Mouse (Mus musculus): ENCODE data around the gene Itga3.

Itga3 gene

GRCm38 (mm10) chr11:95037306-95037705, 39.3 kb downstream of the Itga3 start:
- in situ Hi-C loops (cut with MboI, MseI): no loop called here

DNA sequence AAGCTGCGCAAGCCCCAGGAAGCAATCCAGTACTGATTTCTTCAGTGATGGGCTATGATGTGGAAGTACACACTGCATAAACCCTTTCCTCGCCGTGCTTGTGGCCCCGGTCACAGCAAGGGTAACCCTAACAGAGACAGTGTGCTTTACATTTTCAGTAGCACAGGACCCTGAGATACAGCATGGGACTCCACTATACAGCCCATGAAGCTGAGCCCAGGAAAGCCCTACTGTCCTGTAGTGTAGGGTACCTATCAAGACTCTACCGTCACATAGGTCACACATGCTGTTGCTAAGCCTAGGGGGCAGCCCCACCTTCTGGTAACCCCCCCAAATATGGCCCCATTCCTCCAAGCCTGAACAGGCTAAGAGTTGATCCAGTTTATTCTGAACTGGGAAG, 40.1 kb downstream of the Itga3 start:
- in situ Hi-C loops (cut with MboI, MseI): no loop called here

DNA sequence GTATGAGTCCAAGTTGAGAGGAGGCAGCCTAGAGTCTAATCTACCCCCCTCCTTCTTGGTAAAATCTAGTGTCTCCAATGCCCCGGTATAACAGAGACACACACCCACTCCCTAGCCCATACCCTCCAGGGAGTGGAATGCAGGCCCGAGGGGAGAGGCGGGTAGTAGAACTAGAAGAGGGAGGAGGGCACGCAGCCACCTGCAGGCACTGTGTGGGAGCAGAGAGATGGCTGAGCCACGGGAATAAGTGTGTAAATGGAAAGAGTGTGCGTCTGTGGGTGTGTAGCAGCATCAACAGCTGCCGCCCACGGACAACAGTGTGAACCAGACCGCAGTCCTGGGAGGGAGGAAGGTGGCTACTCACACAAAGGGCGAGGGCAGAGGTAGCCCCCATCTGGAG, 41.7 kb downstream of the Itga3 start:
- in situ Hi-C loops (cut with MboI, MseI): no loop called here

DNA sequence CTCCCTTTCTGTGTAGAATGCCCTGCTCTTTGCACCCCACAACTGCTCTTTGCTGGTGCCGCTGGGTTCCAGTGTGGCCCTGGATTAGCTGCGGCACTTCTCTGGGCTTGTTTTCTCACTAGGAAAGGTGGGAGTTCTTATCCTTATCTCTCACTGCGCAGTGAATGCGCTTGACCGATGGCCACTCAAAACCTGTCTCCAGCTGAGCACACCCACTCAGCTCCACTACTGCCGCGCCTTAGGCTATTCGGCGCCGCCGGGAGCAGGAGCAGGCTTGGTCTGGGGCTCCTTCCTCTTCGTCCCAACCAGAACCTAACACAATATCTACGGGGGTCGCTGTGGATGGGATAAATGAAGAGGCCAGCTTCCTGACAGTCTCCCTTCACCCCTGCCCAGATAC, 43.0 kb downstream of the Itga3 start:
- in situ Hi-C loops (cut with MboI, MseI): no loop called here

- in situ Hi-C loops (cut with MboI, MseI): no loop called here
Observed at GRCm38 (mm10) chr11:95032945-95033344, 43.7 kb downstream of the Itga3 start.

DNA sequence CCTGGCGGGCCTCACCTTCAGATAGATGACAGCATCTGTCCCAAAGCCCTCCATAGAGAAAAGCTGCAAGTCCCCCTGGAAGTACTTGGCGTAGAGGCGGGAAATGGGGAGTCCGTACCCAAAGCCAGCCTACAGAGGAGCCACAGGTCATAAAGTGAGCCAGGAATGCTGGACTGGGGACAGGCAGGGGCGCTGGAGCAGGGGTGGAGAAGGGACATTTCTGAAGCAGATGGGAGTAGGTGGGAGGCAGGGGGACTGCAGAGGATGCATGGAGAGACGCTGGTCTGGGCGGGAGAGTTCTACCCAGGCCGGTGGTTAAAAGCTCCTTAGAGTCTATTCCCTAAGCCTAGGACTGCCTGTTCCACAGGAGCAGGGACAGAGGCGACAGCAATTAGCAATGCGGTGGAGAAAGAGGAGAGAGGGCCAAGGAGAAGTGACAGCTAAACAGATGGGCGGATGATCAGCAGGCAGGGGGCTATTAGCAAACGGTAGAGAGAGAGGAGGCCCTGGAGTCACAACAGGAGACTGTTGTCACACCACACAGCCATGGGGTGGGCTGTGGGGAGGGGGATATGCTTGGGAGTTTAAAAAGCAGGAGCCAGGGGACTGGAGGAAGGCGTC, 48.6 kb downstream of the Itga3 start:
- in situ Hi-C loops (cut with MboI, MseI): no loop called here

DNA sequence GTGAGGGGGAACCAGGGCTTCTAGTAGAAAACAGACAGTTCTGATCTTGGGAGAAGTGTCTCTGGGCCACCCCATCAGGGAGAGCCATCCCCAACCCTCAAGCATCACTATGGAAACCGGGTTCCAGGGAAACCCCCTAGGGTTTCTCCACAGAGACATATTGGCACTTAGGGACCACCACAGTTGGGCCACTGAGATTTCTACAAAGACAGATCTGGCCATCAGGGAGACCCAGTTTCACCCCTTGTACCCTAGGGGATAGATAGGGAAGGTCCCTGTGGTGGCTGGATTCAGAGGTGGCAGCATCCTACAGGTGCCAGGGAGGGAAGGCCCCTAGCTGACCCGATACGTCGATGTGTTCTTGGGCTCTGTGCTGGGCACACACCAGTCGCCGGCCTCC, 49.8 kb downstream of the Itga3 start:
- in situ Hi-C loops (cut with MboI, MseI): no loop called here

DNA sequence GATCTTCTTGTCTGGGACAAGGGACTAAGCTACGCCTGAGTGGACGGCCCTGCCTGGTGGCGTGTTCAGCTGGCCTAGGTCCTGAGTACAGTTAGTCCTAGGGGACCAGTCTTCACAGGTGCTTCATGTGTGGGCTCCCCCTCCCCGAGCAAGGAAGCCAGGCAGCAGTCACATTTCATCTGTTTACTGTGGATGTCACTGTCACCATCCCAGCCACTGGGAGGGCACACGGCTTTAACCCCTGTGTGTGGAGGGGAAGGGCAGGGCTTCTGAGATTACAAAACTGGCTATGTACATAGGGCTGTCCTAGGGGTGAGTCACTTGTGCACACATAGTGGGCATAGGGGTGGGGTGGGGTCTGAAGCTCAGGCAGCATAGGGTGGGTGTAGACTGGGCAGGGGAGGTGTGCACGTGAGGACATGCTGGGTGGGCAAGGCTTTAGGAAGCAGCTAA, 50.5 kb downstream of the Itga3 start:
- in situ Hi-C loops (cut with MboI, MseI): no loop called here

DNA sequence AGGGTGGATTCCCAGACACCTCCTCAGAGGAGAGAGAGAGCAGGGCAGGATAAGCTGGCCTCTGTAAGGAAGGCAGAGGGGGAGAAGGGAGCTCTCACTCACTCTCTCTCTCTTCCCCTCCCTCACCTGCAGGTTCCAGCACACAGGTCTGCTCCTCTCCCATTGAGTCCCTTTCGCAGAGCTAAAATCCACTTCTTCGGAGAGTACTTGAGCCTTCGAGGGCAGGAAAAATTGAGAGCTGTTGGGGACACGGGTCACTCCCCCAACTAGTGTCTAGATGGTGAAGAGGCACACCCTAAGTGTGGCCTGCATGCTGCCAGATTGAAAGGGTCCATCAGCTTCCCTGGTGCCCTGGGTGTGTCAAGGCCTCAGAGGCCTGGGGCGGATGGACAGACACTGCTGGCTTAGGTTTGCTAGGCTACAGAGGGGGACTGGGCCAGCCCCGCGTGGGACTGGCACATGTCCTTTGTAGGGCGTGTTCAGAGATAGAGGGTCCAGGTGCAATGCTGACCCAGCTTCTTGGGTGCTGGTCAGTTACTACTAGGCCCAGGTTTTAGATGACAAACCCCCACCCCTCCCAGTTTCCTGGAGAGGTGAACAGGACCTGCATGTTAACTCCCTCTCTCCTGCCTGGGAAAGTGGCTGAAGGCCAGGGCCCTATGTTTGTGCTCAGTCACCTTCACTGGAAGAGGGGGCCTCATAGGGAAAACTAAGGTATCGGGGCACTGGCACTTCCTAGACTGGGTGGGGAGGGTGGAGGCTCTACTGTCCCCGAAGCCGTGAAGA, 51.2 kb downstream of the Itga3 start:
- in situ Hi-C loops (cut with MboI, MseI): no loop called here

DNA sequence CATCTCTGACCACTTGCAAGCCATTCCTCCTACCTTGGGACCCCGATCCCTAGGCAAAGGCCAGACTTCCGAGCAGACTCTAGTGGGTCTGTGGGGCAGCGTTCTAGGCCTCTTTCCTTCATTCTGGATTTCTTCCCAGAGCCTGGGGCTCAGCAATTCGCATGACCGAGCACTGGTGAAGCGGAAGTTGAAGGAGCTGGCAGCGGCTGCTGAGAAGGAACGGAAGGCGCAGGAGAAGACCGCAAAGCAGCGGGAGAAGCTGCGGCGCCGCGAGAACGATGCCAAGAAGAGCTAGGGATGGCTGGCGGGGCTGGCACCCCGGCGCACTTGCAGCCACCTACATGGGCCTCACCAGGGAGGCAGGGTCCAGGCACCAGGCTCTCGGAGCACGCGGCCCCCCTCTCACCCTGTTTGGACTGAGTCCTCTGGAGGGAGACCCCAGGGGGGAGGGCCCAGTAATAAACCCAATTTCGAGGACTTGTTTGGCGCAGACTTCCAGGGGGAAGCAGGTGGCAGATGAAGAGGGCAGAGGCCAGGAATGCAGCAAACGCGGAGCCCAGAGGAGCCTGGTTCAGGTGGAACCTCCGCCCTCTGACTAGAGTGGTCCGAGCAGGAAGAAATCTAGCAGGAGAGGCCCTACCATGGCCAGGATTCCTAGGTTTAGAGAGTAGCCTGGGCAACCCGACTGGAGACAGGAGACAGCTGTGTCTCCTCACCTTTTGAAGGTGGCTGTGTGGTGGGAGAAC, 52.0 kb downstream of the Itga3 start:
- in situ Hi-C loops (cut with MboI, MseI): no loop called here

DNA sequence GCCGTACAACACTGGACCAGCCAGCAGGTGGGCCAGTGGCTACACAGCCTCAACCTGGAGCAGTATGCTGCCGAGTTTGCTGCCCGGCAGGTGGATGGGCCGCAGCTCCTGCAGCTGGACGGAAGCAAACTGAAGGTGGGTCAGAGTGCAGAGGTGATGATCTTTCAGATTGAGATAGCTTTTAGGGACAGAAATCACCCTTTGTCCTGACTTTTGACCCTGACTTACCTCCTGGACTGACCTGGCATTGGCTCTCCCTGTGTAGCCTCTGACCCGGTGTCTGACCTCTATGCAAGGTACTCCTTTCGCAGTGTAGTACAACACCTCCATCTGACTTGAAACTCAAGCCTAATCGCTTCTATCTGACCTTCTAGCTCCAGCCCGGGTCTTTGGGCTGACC, 53.1 kb downstream of the Itga3 start:
- in situ Hi-C loops (cut with MboI, MseI): no loop called here

DNA sequence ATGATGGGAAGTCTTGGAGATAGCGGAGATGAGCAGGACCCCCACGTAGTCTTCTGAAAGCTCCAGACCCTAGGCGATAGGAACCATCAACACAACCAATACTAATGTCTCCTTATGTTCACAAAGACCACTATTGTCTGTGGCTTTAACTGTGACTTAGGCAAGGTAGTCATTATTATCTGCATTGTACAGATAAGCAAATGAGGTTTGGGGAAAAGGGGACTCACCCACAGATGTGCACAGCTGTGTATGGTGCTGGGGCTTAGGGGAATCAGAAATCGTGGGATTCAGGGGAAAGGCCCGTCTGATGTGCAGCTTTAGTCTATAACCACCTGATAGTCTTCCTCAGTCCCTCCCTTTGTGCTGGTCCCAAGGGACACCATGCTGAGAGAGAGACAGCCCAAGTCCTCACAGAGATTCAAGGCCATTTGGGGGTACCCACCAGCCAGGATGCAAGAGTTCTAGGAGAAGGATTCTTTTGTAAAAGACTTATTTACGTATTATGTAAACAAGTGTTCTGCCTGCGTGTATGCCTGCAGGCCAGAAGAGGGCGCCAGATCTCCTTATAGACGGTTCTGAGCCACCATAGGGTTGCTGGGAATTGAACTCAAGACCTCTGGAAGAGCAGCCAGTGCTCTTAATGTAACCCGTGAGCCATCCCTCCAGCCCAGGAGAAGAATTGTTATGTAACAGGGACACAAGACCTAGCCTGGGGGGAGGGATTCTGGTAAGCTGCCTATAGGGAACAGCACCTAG, 54.2 kb downstream of the Itga3 start:
- in situ Hi-C loops (cut with MboI, MseI): no loop called here

DNA sequence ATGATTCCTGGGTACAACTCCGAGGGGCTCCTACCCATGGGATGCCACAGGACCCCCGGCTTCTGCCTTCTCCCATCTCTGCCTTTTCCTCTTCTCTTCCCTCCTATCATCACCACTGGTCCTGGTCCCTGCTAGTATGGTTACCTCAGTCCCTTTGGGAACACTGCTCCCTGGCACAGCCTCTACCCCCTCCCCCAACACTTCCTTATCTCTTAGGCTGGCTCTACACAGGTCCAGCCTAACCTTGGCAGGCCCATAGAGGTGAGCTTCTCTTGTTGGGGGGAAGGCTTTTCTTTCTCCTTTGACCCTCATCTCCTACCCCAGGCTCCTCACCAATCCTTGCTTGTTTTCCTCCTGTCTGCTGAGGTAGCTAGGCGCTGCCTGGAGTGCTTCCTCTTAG, 61.1 kb downstream of the Itga3 start:
- in situ Hi-C loops (cut with MboI, MseI): loop anchor here in 1 of 2 experiments (10.0 kb wide), 1 partner anchor 1081 kb away; no protein-coding TSS in a partner anchor

GRCm38 (mm10) chr11:95012487-95012886, 64.1 kb downstream of the Itga3 start:
- in situ Hi-C loops (cut with MboI, MseI): loop anchor here in 1 of 2 experiments (10.0 kb wide), 1 partner anchor 1078 kb away; no protein-coding TSS in a partner anchor

DNA sequence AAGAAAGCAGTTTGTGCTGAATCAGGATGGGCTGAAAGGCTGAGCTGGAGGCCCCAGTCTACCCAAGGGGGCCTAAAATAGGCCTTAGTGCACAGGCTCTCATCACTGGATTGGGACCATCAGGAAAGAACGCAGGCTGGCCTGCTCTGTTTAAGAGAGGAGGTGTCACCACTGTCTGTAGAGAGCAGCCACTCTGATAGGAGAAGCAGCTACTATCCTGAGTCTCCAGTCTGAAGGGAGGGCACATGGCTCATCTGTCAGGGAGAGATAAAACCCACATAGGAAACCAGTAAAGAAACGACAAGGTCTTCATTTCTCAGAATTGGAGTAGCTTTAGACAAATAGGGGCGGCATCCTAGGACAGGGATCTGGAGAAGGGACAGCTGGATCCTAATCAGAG, 64.5 kb downstream of the Itga3 start:
- in situ Hi-C loops (cut with MboI, MseI): loop anchor here in 1 of 2 experiments (10.0 kb wide), 1 partner anchor 1077 kb away; no protein-coding TSS in a partner anchor

DNA sequence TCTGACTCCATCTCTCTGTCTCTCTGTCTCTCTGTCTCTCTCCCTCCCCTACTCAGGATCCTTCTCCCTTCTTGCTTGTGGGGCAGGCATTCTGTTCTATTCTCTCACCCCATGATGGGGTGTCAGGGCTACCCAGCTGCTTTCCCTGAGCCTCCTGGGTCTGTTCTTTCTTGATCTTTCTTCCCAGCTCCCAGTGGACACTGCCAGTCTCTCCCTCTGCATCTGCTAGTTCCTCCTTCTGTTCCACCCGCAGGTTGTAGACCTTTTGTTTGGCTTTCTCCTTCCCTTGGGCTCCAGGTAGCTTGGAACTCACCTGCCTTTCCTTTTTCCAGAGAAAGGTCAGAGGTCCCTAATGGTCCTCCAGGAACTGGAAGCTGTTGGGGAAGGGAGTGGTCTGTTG, 65.2 kb downstream of the Itga3 start:
- in situ Hi-C loops (cut with MboI, MseI): loop anchor here in 1 of 2 experiments (10.0 kb wide), 1 partner anchor 1077 kb away; no protein-coding TSS in a partner anchor

DNA sequence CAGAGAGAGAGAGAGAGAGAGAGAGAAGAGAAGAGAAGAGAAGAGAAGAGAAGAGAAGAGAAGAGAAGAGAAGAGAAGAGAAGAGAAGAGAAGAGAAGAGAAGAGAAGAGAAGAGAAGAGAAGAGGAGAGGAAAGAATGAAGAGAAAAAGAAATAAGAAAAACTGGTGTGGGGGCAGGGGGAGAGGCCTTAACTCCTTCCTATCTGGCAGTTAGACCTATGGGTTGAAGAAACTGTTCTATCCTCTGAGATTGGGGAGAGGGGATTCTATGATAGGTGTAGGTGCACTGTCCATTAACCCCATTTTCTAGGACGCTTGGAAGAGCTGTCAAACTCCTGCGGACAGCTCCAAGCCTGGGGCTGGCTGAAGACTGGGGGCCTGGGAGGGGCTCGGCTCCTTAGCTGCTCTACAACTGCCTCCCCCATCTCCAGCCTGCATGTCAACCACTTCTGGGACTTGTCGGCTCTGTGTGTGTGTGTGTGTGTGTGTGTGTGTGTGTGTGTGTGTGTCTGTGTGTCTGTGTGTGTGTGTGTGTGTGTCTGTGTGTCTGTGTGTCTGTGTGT, 65.7 kb downstream of the Itga3 start:
- in situ Hi-C loops (cut with MboI, MseI): loop anchor here in 1 of 2 experiments (10.0 kb wide), 1 partner anchor 1076 kb away; no protein-coding TSS in a partner anchor

- in situ Hi-C loops (cut with MboI, MseI): loop anchor here in 1 of 2 experiments (10.0 kb wide), 1 partner anchor 1075 kb away; no protein-coding TSS in a partner anchor
Observed at GRCm38 (mm10) chr11:95010141-95010739, 66.4 kb downstream of the Itga3 start.

DNA sequence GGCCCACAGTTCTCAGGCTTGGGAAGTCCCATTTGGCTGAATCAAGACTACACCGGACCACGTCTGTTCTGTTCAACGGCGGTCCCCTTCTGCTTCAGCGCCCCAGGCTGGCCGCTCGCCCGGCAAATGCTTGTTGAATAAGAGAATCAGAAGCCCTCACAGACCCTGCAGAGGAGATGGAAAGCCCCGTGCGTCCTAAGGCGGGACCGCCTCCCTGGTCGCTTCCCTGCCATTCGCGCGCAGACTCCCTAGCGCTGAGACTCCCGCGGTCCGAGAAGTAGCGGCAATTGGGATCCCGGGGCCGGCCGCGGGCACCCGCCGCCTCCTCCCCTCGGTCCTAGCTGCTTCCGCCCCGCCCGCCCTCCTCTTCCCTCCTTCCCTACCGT, 67.0 kb downstream of the Itga3 start, which contains the start of gene Samd14:
TSS of gene Samd14 (plus strand) at position 251 of the 386 bp plus-strand sequence.
- in situ Hi-C loops (cut with MboI, MseI): loop anchor here in 1 of 2 experiments (10.0 kb wide), 1 partner anchor 1075 kb away; no protein-coding TSS in a partner anchor
